Mouse (Mus musculus) neural tube, embryonic 10.5 days (tissue): ENCODE results near the gene Cdh22.
A peak's percentile ranks its signal among the peaks of the same experiment; 100 is the strongest.

ENCODE experiments used
- DNase-seq: peaks from one replicate; pipeline ENCODE4 v3.0.0-alpha.2; 2017; ENCODE audit warnings: low spot score; ENCODE audit errors: extremely low spot score

Cdh22 gene

DNA sequence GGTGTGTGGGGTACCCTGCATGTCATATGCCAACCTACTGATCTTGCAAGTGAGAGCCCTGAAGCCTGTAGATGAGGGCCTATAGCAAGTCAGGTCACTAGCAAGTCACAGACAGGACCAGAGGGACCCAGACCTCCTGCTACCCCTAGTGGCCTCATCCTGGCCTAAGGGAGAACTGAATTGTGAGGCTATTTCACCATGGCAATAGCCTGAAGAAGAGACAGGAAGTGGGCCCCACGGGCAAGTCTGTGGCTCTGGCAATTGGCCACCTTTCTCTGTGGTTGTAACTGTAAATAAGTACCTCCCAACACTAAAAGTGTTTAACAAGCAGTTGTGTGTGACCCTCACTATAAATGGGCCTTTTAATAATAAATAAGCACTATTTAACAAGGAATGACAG is 16.2 kb upstream of the Cdh22 start:
- DNase-seq: no peak

DNA sequence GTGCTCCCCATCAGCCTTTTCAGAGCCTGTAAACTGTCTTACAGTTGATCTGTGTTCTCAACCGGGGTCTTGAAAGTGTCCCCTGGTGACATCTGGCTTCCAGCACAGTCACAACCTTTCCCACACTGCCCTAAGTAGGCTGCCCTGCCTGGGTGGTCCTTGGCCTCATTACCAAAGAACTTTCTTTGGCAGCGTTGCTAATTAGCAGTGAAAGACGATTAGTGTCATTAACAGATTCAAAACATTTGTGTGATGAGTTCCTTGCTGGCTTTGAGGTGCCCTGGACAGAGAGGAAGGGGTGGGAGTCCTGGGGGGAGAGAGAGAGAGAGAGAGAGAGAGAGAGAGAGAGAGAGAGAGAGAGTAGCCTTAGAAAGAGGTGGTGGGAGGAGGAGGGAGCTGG is 14.3 kb upstream of the Cdh22 start:
- DNase-seq: no peak

DNA sequence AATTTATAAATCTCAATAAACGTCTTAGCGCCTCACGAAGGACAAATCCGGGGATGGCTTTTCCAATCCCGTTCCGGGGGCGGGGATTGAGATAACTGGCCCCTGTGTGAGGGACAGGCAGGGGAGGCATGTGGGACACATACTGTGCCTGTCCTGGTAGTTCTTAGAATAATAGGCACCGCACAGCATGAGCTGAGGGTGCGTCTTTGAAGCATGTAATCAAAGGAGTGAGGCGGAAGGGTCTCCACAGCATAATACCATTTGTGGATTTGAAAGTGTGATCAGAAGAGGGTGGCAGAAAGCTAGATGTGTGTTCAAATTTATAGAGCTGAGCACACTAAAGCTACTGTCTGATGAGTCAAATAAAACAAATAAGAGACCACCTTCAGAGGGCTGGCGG is 11.7 kb upstream of the Cdh22 start:
- no peak for DNase-seq

DNA sequence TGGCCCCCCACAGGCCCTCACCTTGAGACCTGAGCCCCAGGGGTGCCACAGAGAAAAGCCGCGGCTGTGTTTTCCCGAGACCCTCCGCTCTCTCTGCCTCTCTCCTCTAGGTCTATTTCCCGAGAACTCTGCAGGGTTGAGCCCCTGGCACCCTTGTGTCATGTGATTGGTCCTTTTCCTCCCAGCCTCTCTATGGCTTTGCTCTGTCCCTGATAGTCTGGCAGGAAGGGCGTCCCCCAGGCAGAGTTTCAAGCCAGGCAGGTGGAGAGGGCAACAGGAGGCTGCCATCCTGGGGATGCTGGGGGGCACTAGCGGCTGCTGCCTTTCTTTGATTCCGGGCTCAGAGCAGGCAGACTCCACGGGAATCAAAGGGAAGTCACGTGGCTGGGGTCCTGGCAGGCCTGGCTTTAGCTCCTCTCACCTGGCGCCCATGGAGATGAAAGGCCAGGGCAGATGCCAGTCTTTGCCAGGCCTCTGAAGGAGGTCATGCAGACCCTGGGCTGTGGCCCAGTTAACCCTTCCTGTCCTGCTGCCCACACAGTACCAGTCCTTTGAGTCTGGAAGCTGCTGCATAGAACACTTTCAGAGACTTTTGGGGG is 8.6 kb upstream of the Cdh22 start:
- DNase-seq: no peak

DNA sequence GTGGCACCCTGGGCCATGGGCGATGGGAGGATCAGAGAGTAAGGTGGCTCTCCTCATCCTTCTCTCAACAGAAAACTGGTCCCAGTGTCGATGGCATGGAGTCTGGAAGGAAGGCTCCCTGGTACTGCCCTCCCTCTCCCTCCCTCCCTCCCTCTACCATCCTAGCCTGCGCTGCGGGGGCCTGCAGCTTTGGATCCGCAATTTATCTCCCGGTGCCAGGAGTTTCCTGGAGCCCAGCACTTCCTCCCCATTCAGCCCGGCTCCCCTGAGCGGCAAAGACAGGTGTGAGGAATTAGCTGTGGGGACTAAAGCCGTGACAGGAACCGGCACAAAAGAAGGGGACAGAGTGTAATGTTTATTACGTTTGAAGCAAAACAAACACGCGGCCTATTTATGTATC is 7.9 kb upstream of the Cdh22 start:
- no peak for DNase-seq

DNA sequence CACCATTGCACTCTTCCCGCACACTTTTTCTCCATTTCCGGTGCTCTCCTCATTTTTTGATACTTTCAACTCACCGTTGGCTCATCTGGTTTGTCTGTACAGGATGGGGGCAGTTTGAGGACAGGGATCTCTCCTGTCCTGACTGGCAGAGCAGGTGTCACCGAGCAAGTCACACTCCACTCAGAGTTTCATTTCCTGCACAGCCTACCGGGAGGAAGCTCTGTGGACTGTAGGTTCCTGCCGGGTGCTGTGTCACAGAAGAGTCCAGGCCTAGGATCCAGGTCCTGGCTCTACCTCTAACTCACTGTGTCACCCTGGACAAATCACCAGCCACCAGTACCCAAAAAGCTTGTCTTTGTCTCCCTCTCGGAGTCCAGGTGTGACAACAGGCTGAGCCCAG is 7.1 kb upstream of the Cdh22 start:
- no peak for DNase-seq

DNA sequence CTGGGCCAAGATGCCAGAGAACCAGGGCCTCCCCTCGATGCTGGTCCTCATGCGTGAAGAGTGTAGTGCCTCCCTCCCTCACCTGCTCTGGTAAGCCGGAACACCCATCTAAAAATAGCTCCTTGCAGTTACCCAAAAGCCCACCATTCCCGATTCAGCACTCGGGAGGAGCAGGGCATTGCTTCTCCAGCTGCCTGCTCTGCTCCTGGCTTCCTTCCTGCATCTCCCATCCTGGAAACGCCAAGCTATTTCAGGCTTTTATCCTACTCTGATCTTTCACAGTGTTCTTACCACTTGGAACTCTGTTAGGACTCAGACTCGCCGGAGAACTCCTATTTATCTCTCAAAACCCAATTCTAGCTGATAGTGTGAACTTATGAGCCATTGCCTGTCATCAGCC is 5.7 kb upstream of the Cdh22 start:
- DNase-seq: no peak

DNA sequence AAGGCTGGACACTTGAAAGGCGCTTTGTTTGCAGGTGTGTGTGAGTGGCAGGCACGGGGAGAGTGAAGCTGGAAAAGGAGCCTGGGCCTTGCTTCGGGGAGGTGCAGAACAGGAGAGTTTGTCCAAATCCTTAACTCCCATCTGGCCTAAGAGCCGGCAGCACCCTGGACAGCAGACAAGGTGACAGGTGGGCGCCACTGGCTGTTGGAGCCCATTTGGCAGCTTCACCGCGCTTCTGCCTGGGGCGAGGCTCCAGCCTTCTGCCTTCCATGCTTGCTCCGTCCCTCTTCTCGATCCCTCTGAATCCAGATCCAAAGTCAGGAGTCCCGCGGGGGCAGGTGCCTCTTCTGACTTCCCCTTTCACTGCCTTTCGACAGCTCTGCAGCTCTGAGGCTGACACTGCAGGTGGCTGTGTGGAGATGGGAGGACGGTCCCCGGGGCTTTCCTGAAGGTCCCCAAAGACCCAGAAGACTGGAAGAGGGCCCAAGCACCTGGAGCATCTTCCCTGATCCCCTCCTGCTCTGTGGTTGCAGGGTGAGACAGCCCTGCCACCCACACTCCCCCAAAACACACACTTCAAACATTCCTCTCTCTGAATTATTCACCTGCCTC is 5.0 kb upstream of the Cdh22 start:
- DNase-seq: no peak

DNA sequence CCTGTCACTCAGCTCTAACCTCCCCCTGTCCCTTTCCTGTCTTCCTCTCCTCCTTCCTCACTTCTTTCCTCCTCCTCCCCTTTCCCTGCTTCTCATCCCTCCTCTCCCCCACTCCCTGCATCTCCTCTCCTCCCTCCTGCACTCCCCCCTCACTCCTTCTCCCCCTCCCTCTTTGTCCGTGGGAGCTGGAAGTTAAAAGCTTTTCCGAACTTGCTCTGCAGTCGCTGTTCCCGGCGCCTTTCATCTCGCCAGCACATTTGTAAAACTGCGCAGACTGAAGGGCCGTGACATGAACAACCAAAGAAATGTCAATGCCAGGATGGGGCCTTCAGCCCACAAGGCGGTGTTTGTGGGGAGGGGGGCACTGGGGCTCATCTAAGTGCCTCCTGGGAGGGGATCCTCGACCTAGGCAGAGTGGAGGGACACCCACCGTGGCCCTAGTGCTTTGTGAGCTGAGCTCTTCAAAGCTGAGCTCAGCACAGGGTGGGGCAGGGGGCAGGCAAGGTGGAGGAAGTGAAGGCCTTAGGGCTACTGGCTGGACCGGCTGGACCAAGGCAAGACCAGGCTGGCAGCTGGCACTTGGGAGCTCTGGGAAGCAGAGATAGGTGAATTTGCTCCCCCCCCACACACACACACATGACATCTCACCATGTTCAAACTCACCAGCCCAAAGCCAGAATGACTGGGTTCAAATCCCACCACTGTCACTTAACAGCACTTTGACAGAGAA is 3.9 kb upstream of the Cdh22 start:
- no peak for DNase-seq

DNA sequence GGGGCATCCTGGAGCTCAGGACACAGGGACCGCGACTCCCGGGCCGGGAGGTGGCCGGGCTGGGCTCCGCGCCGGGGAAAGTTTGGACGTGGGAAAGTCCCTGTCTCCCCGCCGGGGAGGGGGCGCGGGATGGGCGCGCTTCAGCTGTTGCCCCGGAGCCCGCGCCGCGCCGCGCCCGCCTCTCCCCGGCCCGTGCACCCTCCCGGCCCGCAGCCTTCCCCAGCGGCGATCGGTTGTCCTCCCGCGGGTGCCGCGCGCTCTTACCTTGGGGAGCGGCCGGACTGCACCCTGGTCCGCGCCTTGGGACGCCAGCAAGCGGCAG is 401 bp downstream of the Cdh22 start:
- no peak for DNase-seq

DNA sequence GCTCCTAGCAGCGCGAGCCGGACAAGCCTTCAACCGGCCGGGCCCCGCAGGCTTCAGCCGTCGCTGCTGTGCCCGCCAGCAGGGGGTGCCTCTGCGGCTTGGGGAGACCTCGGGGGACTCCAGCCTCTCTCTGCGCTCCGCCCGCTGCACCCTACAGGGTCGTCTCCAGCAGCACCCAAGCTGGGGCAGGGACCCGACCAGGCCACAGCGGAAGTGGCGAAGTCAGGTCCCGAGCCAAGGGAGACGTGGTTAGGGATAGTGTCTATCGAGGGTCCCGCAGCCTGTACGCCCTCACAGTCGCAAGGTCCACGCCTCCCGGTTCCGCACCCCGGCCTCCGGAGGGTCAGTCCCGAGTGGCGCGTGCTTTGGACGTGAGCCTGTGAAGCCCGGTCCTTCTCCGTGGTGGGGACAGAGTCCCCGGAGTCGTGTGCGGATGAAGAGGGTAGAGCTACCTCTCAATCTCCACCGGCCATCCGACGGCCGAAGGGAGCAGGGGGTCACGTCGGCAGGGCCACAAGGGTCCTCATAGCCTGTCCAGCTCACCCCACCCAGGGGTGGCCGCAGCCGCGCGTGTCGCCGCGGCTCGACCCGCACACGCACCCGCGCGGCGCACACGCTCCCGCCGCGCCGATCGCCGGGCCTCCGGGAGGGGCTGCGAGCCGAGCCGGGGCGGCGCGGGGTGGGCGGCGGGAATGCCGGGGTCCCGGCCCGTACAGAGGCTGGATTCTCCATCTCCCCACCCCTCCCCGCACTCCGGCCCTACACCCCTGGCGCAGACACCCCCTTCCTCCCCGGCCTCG is 962 bp downstream of the Cdh22 start:
- DNase-seq: peak; percentile 66

DNA sequence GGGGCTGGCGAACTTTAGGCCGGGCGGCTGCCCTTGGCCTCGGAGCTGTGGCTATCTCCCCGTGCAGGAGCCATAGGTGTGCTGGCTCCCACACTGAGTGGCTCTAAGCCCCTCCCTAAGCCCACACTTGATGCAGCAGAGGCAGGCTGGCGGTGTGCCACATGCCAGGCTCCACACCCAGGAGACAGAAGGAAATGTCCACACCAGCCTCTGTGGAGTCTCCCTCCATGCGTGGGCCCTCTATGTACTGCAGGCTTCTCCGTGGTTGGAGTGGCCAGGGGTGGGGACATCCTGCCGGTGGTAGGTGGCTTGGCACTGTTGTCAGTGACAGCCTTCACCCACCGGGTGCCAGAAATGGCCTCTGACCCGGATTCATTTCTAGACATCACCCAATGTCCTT is 5.6 kb downstream of the Cdh22 start:
- no peak for DNase-seq

DNA sequence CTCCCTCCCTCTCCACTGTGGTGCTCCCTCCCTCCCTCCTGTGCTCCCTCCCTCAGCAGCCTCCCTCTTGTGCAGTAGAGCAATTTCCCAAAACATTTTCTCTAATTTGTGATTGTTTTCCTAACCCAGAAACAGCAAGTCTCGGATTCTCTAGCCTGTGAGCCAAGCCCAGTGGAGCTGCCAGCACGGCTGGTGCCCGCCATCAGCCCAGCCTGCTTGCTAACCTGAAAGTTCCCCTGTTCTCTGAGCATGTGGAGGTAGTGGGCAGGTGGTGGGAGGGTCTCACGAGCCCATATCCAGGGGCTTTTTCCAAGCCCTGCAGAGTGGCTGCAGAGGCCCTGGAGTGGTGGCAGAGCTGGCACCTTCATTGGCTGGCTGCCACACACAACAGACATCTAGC is 10.8 kb downstream of the Cdh22 start:
- DNase-seq: no peak

DNA sequence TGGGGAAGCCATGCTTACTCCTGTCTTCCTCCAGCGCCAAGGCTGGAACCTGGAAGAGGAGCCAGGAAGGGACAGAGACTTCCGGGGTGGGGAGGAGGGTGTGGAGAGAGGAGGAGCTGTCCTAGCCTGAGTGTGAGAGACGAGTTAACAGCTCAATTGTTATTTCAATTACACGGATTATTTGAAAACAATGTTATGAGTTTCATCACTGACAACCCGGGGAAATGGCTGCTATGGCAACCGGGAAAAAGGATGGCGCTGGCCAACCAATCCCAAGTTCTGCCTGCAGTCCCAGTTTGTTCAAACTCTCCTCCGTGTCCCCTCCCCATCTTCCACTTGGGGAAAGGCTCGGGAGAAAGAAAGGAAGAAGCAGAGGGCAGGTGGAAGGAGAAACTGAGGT is 12.7 kb downstream of the Cdh22 start:
- DNase-seq: peak; percentile 46

DNA sequence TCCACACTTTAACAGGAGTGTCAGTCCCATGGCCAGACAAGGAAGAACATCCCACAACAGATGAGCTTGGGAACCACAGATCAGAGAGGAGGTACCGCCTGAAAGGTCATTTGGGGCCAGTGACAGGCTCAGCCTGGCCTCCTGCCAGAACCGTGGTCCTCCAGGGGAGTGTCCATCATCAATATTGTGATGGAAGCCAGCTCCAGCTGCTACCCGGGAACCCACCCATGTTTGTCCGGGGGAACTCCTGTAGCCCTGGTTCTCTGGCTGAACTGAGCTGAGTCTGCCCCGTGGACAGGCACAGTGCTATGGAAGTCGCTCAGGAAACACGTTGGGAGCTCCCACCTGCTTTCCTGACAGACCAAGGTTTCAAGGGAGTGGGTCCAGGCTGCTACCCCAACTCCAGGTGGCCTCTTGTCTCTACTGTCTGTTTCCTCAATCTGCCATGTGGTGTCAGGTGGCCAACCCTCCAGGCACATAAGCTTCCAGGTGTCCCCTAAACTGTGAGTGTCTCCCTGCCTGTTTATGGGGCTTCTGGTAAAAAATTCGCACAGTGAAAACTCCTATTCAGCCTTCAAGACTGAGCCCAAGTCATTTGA is 14.2 kb downstream of the Cdh22 start:
- no peak for DNase-seq

DNA sequence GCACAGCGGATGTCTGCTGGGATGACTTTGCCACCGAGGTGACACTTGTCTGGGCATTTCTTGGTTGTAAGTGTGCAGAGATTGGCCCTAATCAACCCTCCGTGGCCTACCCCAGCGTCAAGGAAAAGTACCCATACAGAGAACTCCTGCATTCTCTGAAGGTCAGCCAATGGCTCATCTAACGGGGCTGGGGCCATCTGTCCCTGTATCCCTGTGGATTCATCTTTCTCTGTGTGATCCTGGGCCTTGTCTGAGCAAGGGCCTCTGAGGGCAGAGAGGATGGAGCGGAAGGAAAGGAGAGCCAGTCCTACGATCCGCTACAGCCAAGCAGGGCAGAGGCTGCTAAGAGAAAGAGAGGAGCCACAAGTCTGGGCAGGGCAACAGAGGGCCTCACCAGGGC is 15.7 kb downstream of the Cdh22 start:
- no peak for DNase-seq

DNA sequence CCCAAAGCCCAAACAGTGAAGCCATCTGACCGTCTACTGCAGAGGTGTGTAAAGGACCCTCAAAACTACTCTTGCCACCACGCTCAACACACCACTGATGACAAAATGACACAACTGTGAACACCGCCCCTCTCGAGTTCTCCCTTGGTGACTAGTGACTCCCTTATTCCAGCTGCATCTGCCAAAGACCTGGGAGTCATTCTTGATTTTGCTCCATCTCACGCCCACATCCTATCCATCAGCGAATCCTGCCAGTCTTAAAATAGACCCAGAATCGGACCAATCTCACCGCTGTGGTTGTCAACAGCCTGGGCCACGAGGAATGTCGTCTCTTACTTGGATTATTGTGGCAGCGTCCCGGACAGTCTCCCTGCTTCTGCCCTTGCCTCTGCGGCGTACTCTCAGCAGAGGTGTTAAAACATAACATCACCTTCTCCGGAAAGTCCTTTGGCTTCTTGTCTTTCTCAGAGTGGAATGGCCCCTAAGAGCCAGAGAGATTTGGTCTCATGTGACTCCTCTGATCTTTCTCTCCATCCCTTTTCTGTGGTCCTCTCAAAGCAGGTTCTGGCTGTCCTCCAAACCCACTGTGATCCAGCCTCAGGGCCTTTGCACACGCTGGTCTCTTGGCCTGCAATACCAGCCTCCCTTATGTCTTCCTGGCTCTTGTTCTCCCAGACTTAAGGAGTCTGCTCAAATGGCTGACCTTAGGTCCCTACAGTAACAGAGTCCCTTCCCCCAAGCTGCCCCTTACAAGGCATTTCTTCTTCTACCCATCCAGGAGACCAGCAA is 17.1 kb downstream of the Cdh22 start:
- DNase-seq: no peak

DNA sequence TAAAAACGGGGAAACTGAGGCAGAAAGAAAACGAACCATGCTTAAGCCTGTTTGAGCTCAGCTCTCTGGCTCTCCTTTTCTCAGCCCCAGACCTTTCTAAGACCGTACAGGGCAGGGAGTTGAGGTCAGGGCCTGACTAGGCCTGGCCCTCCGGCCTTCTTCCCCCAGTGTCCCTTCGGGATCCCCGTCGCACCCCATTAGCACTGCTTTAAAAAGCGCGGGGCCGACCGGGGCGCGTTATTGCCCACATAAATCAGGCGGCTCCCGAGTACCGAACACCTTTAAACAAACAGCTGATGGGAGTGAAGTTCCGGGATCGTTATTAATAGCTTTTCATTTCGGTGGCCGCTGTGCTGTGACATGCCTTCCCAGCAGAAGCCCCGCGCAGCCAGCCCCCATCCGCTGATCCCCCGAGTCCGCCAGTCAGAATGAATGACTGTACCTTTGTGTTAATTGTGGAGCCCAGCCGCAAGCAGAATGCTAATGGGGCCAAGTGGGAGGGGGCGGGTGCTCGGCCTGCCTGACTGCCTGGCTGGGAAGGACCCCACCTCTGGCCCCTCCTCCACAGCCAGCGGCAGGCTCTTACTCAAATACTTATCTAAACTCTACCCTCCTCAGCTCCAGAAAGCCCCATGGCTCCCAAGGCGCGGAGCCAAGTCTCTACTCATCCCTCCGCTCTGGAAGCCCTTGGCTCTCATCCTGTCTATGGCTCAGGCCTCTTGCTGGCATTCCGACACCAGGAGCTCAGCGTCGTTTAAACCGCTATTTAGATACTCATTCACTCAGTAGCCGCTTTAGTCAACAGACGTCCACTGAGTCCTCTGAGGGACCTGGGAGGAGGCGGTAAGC is 19.3 kb downstream of the Cdh22 start:
- peak; percentile 68 for DNase-seq

DNA sequence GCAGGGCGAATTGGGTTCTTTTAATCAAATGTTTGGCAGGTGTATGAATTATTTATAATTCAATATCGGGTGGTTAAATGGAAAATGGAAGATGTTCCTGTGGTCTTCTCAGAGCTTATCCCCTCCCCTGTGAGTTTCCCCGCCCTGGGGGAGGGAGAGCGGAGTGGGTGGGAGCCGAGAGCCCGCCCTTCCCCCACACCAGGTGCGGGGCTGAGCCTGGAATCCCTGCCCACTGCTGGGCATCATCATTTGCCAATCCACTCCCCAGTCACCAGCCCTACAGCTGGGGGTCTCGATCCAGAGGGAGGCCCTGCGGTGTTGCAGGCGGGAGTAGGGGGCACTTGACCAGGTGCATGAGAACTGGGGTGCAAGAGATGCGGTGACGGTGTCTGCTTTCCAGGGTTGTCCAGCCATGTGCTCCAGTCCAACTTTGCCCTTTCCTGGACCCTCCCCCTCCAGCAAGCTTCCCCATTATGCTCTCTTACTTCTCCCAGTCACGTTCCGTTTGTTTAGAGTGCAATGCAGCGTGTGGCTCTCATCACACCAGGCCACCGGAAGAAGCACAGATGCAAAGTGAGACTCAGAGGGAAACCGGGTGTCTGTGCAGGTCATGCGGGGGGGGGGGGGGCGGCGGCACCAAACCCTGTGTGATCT is 23.1 kb downstream of the Cdh22 start:
- no peak for DNase-seq

DNA sequence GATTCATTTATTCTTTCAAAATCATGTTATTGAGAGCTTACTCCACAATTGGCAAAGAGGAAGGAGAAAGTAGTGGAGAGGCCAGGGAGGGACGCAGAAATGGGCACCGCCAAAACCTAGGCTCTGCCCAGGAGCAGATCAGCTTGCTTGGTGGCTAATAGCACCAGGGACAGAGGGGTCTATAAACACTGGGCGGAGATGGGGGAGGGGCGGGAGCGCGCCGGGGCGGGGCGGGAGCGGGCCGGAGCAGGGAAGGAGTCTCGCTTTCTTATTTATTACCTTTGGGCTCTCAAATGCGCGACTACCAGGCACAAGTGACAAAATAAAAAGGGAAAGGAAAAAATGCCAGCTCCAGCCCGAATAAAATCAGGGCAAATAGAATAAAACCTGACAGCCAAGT is 23.7 kb downstream of the Cdh22 start:
- DNase-seq: no peak
